In the genomic region with DNA sequence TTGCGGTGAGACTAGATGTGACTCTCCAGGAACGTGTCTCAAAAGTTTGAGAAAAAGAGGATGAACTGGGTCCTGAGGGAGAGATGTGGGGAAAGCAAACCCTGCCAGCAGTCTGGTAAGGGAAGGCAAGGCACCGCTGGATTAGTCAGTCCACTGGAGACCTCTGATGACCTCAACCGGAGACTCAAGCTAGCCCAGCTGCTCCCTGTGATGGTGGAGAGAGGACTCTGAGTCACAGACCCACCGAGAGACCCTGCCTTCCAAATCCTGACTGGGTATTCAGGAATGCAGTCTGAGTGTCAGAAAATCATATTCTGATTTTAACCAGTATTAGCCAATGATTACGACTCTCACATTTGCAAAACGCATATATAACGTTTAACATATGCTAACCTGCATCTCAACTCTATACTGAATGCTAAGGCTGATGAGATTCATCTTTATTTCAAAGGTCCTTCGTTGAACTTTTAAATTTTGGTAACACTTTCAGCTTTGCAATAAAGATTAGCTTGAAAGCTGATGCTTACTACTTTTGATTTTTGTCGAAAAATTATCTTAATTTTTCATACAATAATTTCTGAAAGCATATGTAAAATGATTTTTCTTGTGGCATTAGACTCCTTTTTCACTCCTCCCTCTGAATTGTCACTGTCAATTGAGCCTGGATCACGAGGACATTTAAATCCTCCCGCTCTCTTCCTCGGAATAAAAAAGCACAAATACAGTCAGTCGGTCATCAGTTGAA, we compare ENCODE assay signal across 8 mouse cellular contexts. TPM values are rescaled to one million over a fixed set of nuclear protein-coding genes. Genes with fewer than 3 reads are reported as not detected.
DNase-seq lines count a peak whose midpoint lies in the region; ATAC-seq and TF ChIP-seq lines count a peak whose summit lies in the region.

No protein-coding gene starts in this region.

- peaks cover 6% of the 10 kb centered on the region for H3K9me3 ChIP-seq in erythroblast, embryonic 14.5 days (ENCODE audit: control insufficient read depth, low read length)
- H3K9me3 ChIP-seq in forebrain, embryonic 16.5 days (ENCODE audit: control insufficient read depth, low read length) = no peaks in the 10 kb centered on the region
- no peaks in the 10 kb centered on the region for H3K9me3 ChIP-seq in liver, embryonic 15.5 days (replicated peaks)

- H3K4me1 ChIP-seq in erythroblast, embryonic 14.5 days (ENCODE audit: control insufficient read depth) = peaks cover 59% of the 10 kb centered on the region
- H3K4me1 ChIP-seq in forebrain, embryonic 16.5 days (replicated peaks; ENCODE audit: control insufficient read depth, insufficient read depth, low read length) = peaks cover 19% of the 10 kb centered on the region
- H3K4me1 ChIP-seq in liver, embryonic 15.5 days (replicated peaks) = peaks cover 45% of the 10 kb centered on the region

- ATAC-seq in erythroblast, adult 5-6 weeks (replicated peaks; ENCODE audit: low FRiP score, poor library complexity, severe bottlenecking) = no peak
- no peak for ATAC-seq in forebrain, embryonic 16.5 days
- no peak for ATAC-seq in liver, embryonic 15.5 days (ENCODE audit: insufficient read depth)

- no peak overlapping the region for H3K9ac ChIP-seq in forebrain, embryonic 16.5 days (replicated peaks; ENCODE audit: low read depth, low read length)
- H3K9ac ChIP-seq in liver, embryonic 15.5 days = no peak overlapping the region

- H3K4me2 ChIP-seq in forebrain, embryonic 16.5 days (ENCODE audit: low read length) = peak overlapping the region; percentile 41
- H3K4me2 ChIP-seq in liver, embryonic 15.5 days = peak overlapping the region; percentile 83

- 34% methylated on average over 14 of the region's 14 CpGs for WGBS in forebrain, embryonic 16.5 days
- WGBS in liver, embryonic 15.5 days (ENCODE audit: insufficient replicate concordance) = 39% methylated on average over 14 of the region's 14 CpGs

- H3K27ac ChIP-seq in forebrain, embryonic 16.5 days (ENCODE audit: low read length) = no peak overlapping the region
- H3K27ac ChIP-seq in liver, embryonic 15.5 days (replicated peaks) = no peak overlapping the region

- H3K4me3 ChIP-seq in erythroblast, embryonic 14.5 days (replicated peaks) = peak overlapping the region; percentile 62
- H3K4me3 ChIP-seq in C2C12 (ENCODE audit: insufficient read depth, poor library complexity, severe bottlenecking) = no peak overlapping the region
- peak overlapping the region; percentile 20 for H3K4me3 ChIP-seq in forebrain, embryonic 16.5 days (replicated peaks; ENCODE audit: low read length)
- H3K4me3 ChIP-seq in liver, embryonic 15.5 days (replicated peaks) = peak overlapping the region; percentile 55

- no peak for DNase-seq in left cerebral cortex, postnatal 4 days
- no peak for DNase-seq in spleen, postnatal 36 days (ENCODE audit: low spot score in 2 of 2)
- no peak for DNase-seq in frontal cortex, postnatal 36 days (ENCODE audit: low spot score in 2 of 2)

- no peaks in the 10 kb centered on the region for H3K79me2 ChIP-seq in C2C12 (ENCODE audit: control insufficient read depth, insufficient read depth)

- intact Hi-C loops in left cerebral cortex, postnatal 4 days (cut with DNase I) = loop anchor here (2.0 to 5.0 kb wide), 2 partner anchors 14 to 34 kb away; no protein-coding TSS in a partner anchor

- no peak overlapping the region for H3ac ChIP-seq in C2C12 (ENCODE audit: control insufficient read depth, insufficient read length, low read depth)

- no peak for TF ChIP-seq CTCF in C2C12 (IDR thresholded peaks at IDR 0.05; ENCODE audit: control insufficient read depth, insufficient read depth, insufficient read length)

- peaks cover 43% of the 10 kb centered on the region for H3K27me3 ChIP-seq in erythroblast, embryonic 14.5 days (ENCODE audit: control insufficient read depth)
- H3K27me3 ChIP-seq in C2C12 (ENCODE audit: control insufficient read depth, insufficient read depth, insufficient read length) = no peaks in the 10 kb centered on the region
- peaks cover 15% of the 10 kb centered on the region; the same call in 1 of the 2 replicates for H3K27me3 ChIP-seq in forebrain, embryonic 16.5 days (replicated peaks; ENCODE audit: control insufficient read depth, insufficient read depth, low read length)
- H3K27me3 ChIP-seq in liver, embryonic 15.5 days = peaks cover 41% of the 10 kb centered on the region

- no peaks in the 10 kb centered on the region for H3K79me3 ChIP-seq in C2C12 (ENCODE audit: low read depth)

- no peaks in the 10 kb centered on the region for H3K36me3 ChIP-seq in erythroblast, embryonic 14.5 days (ENCODE audit: control insufficient read depth)
- H3K36me3 ChIP-seq in C2C12 (ENCODE audit: control insufficient read depth, insufficient read depth) = no peaks in the 10 kb centered on the region
- no peaks in the 10 kb centered on the region for H3K36me3 ChIP-seq in forebrain, embryonic 16.5 days (ENCODE audit: control insufficient read depth, insufficient read depth)
- no peaks in the 10 kb centered on the region for H3K36me3 ChIP-seq in liver, embryonic 15.5 days (replicated peaks)

TF ChIP-seq in C2C12, 6 proteins besides CTCF, POLR2A, EP300 and RAD21:
- TF ChIP-seq CEBPB (IDR thresholded peaks at IDR 0.05; ENCODE audit: low read depth) (no peak), MYOD1 (IDR thresholded peaks at IDR 0.05; ENCODE audit: control insufficient read depth, insufficient read length, low read depth) (peak; percentile 57), USF1 (IDR thresholded peaks at IDR 0.05; ENCODE audit: low read depth) (no peak)

RNA-seq across cellular contexts. Expression of a gene that starts 3.0 kb away (rescaled TPM):
- not detected in 2 replicates for polyA plus RNA-seq in erythroblast, embryonic 14.5 days (2012)
- not detected in 2 replicates for total RNA-seq in erythroblast, adult 5-6 weeks (2015; ENCODE audit: low replicate concordance)
- total RNA-seq in erythroblast, adult 5-6 weeks (2017; ENCODE audit: low replicate concordance) = 0.42 TPM in 1 of 2 replicates, not detected in the other
- polyA plus RNA-seq in C2C12 (2012; fragmentation: generic; extraction: Trizol) = 1.9 TPM
- polyA plus RNA-seq in forebrain, embryonic 16.5 days (2015; fragmentation: Nextera tagmentation; extraction: Ambion mirVana) = 1.4 and 2.0 TPM in 2 replicates
- polyA plus RNA-seq in liver, embryonic 15.5 days (2015; fragmentation: Nextera tagmentation; extraction: Ambion mirVana) = 0.09 and 0.21 TPM in 2 replicates
- 10 to 100 TPM in 1 of 2 experiments, 1 to 10 TPM in 1; 9.4 to 12.4 TPM for total RNA-seq in left cerebral cortex, postnatal 4 days (2021)

RNA-seq across cellular contexts. Expression of a gene that starts 3.5 kb away (rescaled TPM):
- 4.5 and 4.6 TPM in 2 replicates for polyA plus RNA-seq in erythroblast, embryonic 14.5 days (2012)
- 3.1 TPM in 1 of 2 replicates, not detected in the other for total RNA-seq in erythroblast, adult 5-6 weeks (2015; ENCODE audit: low replicate concordance)
- 0.68 and 5.3 TPM in 2 replicates for total RNA-seq in erythroblast, adult 5-6 weeks (2017; ENCODE audit: low replicate concordance)
- polyA plus RNA-seq in C2C12 (2012; fragmentation: generic; extraction: Trizol) = 8.0 TPM
- 2.8 and 3.9 TPM in 2 replicates for polyA plus RNA-seq in forebrain, embryonic 16.5 days (2015; fragmentation: Nextera tagmentation; extraction: Ambion mirVana)
- polyA plus RNA-seq in liver, embryonic 15.5 days (2015; fragmentation: Nextera tagmentation; extraction: Ambion mirVana) = 1.4 and 2.1 TPM in 2 replicates
- total RNA-seq in left cerebral cortex, postnatal 4 days (2021) = 1 to 10 TPM in 1 of 2 experiments, under 1 TPM in 1; 0.89 to 2.4 TPM

RNA-seq across cellular contexts. Expression of a gene that starts 5.8 kb away (rescaled TPM):
- polyA plus RNA-seq in erythroblast, embryonic 14.5 days (2012) = 2.6 and 3.9 TPM in 2 replicates
- 3.3 and 12.7 TPM in 2 replicates for total RNA-seq in erythroblast, adult 5-6 weeks (2015; ENCODE audit: low replicate concordance)
- 17.6 and 19.5 TPM in 2 replicates for total RNA-seq in erythroblast, adult 5-6 weeks (2017; ENCODE audit: low replicate concordance)
- polyA plus RNA-seq in C2C12 (2012; fragmentation: generic; extraction: Trizol) = 24.4 TPM
- polyA plus RNA-seq in forebrain, embryonic 16.5 days (2015; fragmentation: Nextera tagmentation; extraction: Ambion mirVana) = 7.2 and 7.6 TPM in 2 replicates
- 2.0 and 2.3 TPM in 2 replicates for polyA plus RNA-seq in liver, embryonic 15.5 days (2015; fragmentation: Nextera tagmentation; extraction: Ambion mirVana)
- total RNA-seq in left cerebral cortex, postnatal 4 days (2021) = 10 to 100 TPM; 53.6 to 54.3 TPM

RNA-seq across cellular contexts. Expression of a gene that starts 22.8 kb away (rescaled TPM):
- polyA plus RNA-seq in erythroblast, embryonic 14.5 days (2012) = 101 and 348 TPM in 2 replicates
- total RNA-seq in erythroblast, adult 5-6 weeks (2015; ENCODE audit: low replicate concordance) = 613 and 630 TPM in 2 replicates
- 242 and 301 TPM in 2 replicates for total RNA-seq in erythroblast, adult 5-6 weeks (2017; ENCODE audit: low replicate concordance)
- 3,051 TPM for polyA plus RNA-seq in C2C12 (2012; fragmentation: generic; extraction: Trizol)
- 451 and 473 TPM in 2 replicates for polyA plus RNA-seq in forebrain, embryonic 16.5 days (2015; fragmentation: Nextera tagmentation; extraction: Ambion mirVana)
- polyA plus RNA-seq in liver, embryonic 15.5 days (2015; fragmentation: Nextera tagmentation; extraction: Ambion mirVana) = 438 and 439 TPM in 2 replicates
- 100 to 1,000 TPM; 486 to 572 TPM for total RNA-seq in left cerebral cortex, postnatal 4 days (2021)

RNA-seq across cellular contexts. Expression of a gene that starts 48.5 kb away (rescaled TPM):
- 0.11 TPM in 1 of 2 replicates, not detected in the other for polyA plus RNA-seq in erythroblast, embryonic 14.5 days (2012)
- 54.8 and 67.1 TPM in 2 replicates for total RNA-seq in erythroblast, adult 5-6 weeks (2015; ENCODE audit: low replicate concordance)
- 58.3 and 69.6 TPM in 2 replicates for total RNA-seq in erythroblast, adult 5-6 weeks (2017; ENCODE audit: low replicate concordance)
- 9.1 TPM for polyA plus RNA-seq in C2C12 (2012; fragmentation: generic; extraction: Trizol)
- polyA plus RNA-seq in forebrain, embryonic 16.5 days (2015; fragmentation: Nextera tagmentation; extraction: Ambion mirVana) = 1.6 TPM in 2 replicates
- 19.2 and 20.4 TPM in 2 replicates for polyA plus RNA-seq in liver, embryonic 15.5 days (2015; fragmentation: Nextera tagmentation; extraction: Ambion mirVana)
- 1 to 10 TPM; 1.4 TPM for total RNA-seq in left cerebral cortex, postnatal 4 days (2021)
